Mouse (Mus musculus): Measurements from ENCODE around the gene Fam168b. TPM values are rescaled to one million over a fixed set of nuclear protein-coding genes. Genes with fewer than 3 reads are reported as not detected.

Fam168b gene
- polyA plus RNA-seq, 1 experiment, result 917 TPM

DNA sequence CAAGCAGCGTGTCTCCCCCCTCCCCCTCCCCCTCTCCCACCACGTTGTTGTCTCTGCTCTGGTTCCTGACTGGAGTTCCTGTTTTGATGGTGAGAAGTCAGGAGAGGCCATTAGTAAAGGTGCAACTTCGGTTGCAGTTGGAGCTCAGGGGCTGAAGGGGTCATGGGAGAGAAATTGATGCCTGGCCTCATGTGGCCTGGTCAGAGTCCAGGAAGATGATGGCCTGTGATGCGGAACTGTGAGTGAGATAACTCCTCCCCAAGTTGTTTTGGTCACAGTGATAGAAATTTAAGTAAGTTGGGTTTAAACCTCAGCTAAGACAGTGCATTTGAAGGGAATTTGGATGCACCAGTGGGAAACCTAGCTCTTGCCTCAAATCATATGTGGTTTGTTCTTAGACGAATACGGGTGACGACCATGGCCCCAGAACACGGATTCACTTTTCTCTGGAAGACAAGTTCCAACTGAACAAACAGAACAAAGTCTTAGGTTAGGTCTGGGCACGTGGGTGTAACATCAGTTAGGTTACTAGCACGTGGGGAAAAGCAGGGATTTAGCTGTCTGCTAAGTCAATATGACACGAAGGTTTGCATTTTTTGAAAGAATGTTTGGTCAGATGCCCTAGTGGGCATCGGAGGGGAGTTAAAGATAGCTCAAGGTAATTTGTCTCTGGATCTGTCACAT is 12.3 kb upstream of the Fam168b start:
- Histone ChIP-seq H3K27me3 (ENCODE audit: control insufficient read depth, insufficient read depth, low read length) (no peaks in the 10 kb centered on the region), H3K27ac (ENCODE audit: control insufficient read depth, insufficient read depth, low read length) (no peak overlapping the region), H3K4me3 (ENCODE audit: control insufficient read depth, insufficient read depth, low read length) (no peak overlapping the region), H3K36me3 (ENCODE audit: control insufficient read depth, insufficient read depth, low read length) (no peaks in the 10 kb centered on the region), H3K4me1 (replicated peaks; ENCODE audit: control insufficient read depth, insufficient read depth, low read length) (peaks cover 17% of the 10 kb centered on the region)
- no peak for DNase-seq
- TF ChIP-seq CTCF (IDR thresholded peaks at IDR 0.05; ENCODE audit: borderline replicate concordance, control insufficient read depth, extremely low read depth, insufficient read depth, low read length, poor library complexity) (no peak), POLR2A (IDR thresholded peaks at IDR 0.05; ENCODE audit: control insufficient read depth, extremely low read depth, insufficient read depth, low read length, poor library complexity) (no peak)
- 87% methylated on average over 12 of the region's 12 CpGs for WGBS

DNA sequence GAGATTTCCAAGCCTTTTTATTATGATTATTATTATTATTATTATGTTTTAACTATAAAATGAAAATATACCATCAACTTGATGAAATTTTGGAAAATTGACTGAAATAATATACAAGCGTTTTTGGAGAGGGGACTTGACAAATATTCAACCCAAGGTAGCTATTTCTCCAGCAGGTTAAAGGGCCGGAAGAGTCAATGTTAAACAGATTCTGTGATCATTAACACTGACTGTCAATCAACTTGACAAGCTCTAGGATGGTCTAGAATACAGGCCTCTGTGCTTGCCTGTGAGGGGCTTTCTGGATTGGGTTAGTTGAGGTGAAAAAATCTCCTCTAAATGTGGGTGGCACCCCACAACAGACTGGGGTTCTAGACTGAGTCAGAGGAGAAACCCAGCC is 10.9 kb upstream of the Fam168b start:
- TF ChIP-seq CTCF (IDR thresholded peaks at IDR 0.05; ENCODE audit: borderline replicate concordance, control insufficient read depth, extremely low read depth, insufficient read depth, low read length, poor library complexity) (no peak), POLR2A (IDR thresholded peaks at IDR 0.05; ENCODE audit: control insufficient read depth, extremely low read depth, insufficient read depth, low read length, poor library complexity) (no peak)
- DNase-seq, result no peak
- H3K27me3 ChIP-seq (ENCODE audit: control insufficient read depth, insufficient read depth, low read length), result no peaks in the 10 kb centered on the region
- H3K4me3 ChIP-seq (ENCODE audit: control insufficient read depth, insufficient read depth, low read length), result no peak overlapping the region
- no peaks in the 10 kb centered on the region for H3K36me3 ChIP-seq (ENCODE audit: control insufficient read depth, insufficient read depth, low read length)
- 96% methylated on average over 2 of the region's 2 CpGs for WGBS
- H3K27ac ChIP-seq (ENCODE audit: control insufficient read depth, insufficient read depth, low read length), result no peak overlapping the region
- peaks cover 18% of the 10 kb centered on the region for H3K4me1 ChIP-seq (replicated peaks; ENCODE audit: control insufficient read depth, insufficient read depth, low read length)

DNA sequence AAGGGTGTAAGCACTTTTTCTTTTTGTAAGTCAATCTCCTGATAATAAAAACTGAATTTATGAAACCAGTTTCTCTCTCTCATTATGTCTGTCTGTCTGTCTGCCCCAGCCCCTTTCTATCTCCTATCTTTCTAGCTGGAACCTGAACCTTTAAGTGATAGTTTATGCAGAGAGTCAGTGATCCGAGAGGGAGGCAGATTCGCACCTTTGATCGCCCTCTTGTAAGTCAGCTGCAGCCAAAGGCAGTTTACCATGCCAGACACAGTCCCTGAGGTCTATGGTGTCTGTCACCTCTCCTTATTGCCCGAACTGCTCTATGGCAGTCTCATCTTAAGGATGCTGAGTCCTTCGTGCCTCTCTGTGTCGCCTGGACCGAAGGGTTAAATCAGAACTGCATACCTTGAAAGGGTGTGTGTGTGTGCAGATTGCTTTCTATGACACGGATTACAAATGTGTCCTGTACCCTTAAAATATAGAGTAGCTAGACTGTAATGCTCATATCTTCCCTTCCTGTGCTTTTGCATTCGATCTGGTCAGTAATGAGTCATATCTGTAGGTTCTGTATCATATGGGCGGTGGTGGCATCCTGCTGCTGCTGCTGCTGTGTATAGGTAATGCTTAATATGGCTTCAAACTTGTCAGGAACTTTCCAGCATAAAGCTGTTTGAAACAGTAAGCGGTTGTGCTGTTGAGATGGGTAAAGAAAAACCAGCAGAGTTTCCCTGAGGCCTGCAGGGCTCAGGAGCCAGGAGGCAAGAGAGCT is 9.4 kb upstream of the Fam168b start:
- TF ChIP-seq CTCF (IDR thresholded peaks at IDR 0.05; ENCODE audit: borderline replicate concordance, control insufficient read depth, extremely low read depth, insufficient read depth, low read length, poor library complexity), result no peak
- TF ChIP-seq POLR2A (IDR thresholded peaks at IDR 0.05; ENCODE audit: control insufficient read depth, extremely low read depth, insufficient read depth, low read length, poor library complexity), result no peak
- H3K4me1 ChIP-seq (replicated peaks; ENCODE audit: control insufficient read depth, insufficient read depth, low read length), result peaks cover 18% of the 10 kb centered on the region
- H3K27me3 ChIP-seq (ENCODE audit: control insufficient read depth, insufficient read depth, low read length), result no peaks in the 10 kb centered on the region
- no peak overlapping the region for H3K4me3 ChIP-seq (ENCODE audit: control insufficient read depth, insufficient read depth, low read length)
- H3K36me3 ChIP-seq (ENCODE audit: control insufficient read depth, insufficient read depth, low read length), result no peaks in the 10 kb centered on the region
- no peak for DNase-seq
- no peak overlapping the region for H3K27ac ChIP-seq (ENCODE audit: control insufficient read depth, insufficient read depth, low read length)
- 89% methylated on average over 11 of the region's 11 CpGs for WGBS

GRCm38 (mm10) chr1:34851562-34851961 is 8.7 kb upstream of the Fam168b start:
- WGBS, result 11% methylated on average over 6 of the region's 6 CpGs
- Histone ChIP-seq H3K27ac (ENCODE audit: control insufficient read depth, insufficient read depth, low read length) (peak overlapping the region; percentile 25), H3K27me3 (ENCODE audit: control insufficient read depth, insufficient read depth, low read length) (no peaks in the 10 kb centered on the region), H3K36me3 (ENCODE audit: control insufficient read depth, insufficient read depth, low read length) (no peaks in the 10 kb centered on the region), H3K4me3 (ENCODE audit: control insufficient read depth, insufficient read depth, low read length) (no peak overlapping the region), H3K4me1 (replicated peaks; ENCODE audit: control insufficient read depth, insufficient read depth, low read length) (peaks cover 18% of the 10 kb centered on the region)
- no peak for TF ChIP-seq POLR2A (IDR thresholded peaks at IDR 0.05; ENCODE audit: control insufficient read depth, extremely low read depth, insufficient read depth, low read length, poor library complexity)
- DNase-seq, result peak; percentile 41

- no peaks in the 10 kb centered on the region for H3K36me3 ChIP-seq (ENCODE audit: control insufficient read depth, insufficient read depth, low read length)
- H3K4me1 ChIP-seq (replicated peaks; ENCODE audit: control insufficient read depth, insufficient read depth, low read length), result peaks cover 18% of the 10 kb centered on the region
- WGBS, result 59% methylated on average over 11 of the region's 11 CpGs
- peak overlapping the region; percentile 61; the same call in 1 of the 2 replicates for H3K27ac ChIP-seq (ENCODE audit: control insufficient read depth, insufficient read depth, low read length)
- peak overlapping the region; percentile 97 for H3K4me3 ChIP-seq (ENCODE audit: control insufficient read depth, insufficient read depth, low read length)
- no peak for DNase-seq
- H3K27me3 ChIP-seq (ENCODE audit: control insufficient read depth, insufficient read depth, low read length), result no peaks in the 10 kb centered on the region
- no peak for TF ChIP-seq POLR2A (IDR thresholded peaks at IDR 0.05; ENCODE audit: control insufficient read depth, extremely low read depth, insufficient read depth, low read length, poor library complexity)
- no peak for TF ChIP-seq CTCF (IDR thresholded peaks at IDR 0.05; ENCODE audit: borderline replicate concordance, control insufficient read depth, extremely low read depth, insufficient read depth, low read length, poor library complexity)
Measured at GRCm38 (mm10) chr1:34850343-34851136, 7.7 kb upstream of the Fam168b start.

GRCm38 (mm10) chr1:34849745-34850342 is 7.0 kb upstream of the Fam168b start, which contains the start of gene Plekhb2:
TSS of gene Plekhb2 (plus strand) at chr1:34849976.
- Histone ChIP-seq H3K27ac (ENCODE audit: control insufficient read depth, insufficient read depth, low read length) (peak within 1 kb of the TSS; percentile 60; the same call in 1 of the 2 replicates), H3K36me3 (ENCODE audit: control insufficient read depth, insufficient read depth, low read length) (no peaks in the 10 kb centered on the region), H3K4me1 (replicated peaks; ENCODE audit: control insufficient read depth, insufficient read depth, low read length) (peaks cover 18% of the 10 kb centered on the region), H3K4me3 (ENCODE audit: control insufficient read depth, insufficient read depth, low read length) (peak within 1 kb of the TSS; percentile 97), H3K27me3 (ENCODE audit: control insufficient read depth, insufficient read depth, low read length) (no peaks in the 10 kb centered on the region)
- WGBS, result under 1% methylated on average over 37 of the region's 40 CpGs
- TF ChIP-seq POLR2A (IDR thresholded peaks at IDR 0.05; ENCODE audit: control insufficient read depth, extremely low read depth, insufficient read depth, low read length, poor library complexity), result peak; percentile 63; the same call in 1 of the 2 replicates
- 0 out of 2 replicates have a peak, but pooled peaks have one; percentile 15 for TF ChIP-seq CTCF (IDR thresholded peaks at IDR 0.05; ENCODE audit: borderline replicate concordance, control insufficient read depth, extremely low read depth, insufficient read depth, low read length, poor library complexity)
- DNase-seq, result peak; percentile 88
